Mouse (Mus musculus): ENCODE data around the gene Kcnn4.

DNA sequence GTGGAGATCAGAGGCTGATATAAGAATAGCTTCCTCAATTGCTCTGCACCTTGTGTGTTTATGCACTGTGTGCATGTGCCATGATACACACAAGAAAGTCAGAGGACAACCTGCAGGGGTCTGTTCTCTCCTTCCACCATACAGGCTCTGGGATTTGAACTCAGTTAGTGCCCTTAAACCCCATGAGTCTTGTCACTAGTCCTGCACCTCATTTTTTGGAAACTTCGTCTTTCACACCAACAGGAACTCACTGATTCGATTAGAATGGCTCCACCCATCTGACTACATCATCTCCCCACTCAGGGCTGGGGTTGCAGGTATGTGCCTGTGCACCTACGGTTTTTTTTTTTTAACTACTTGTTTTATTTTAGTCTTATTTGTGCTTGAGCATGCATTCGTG lies 1.8 kb upstream of the Kcnn4 start:
- TF ChIP-seq POLR2A (IDR thresholded peaks at IDR 0.05; ENCODE audit: borderline replicate concordance, extremely low read depth, low read depth, low read length) (no peak), CTCF (IDR thresholded peaks at IDR 0.05; ENCODE audit: insufficient read depth, low read length) (no peak)
